Mouse (Mus musculus) MEL (cell line): Measurements from ENCODE around the gene Chrdl2. TPM values are rescaled to one million over a fixed set of nuclear protein-coding genes. Genes with fewer than 3 reads are reported as not detected.

Experiments used
- DNase-seq: peaks from one replicate; pipeline ENCODE4 v3.0.0; 2011; ENCODE audit warnings: low read depth, low spot score
- H3K27ac ChIP-seq: 2 replicates; pipeline ENCODE4 v1.5.1; 2012; ENCODE audit warnings: low read depth, mild to moderate bottlenecking, control low read depth, low read length, moderate library complexity; ENCODE audit not compliant: control insufficient read depth
- H3K27me3 ChIP-seq, 2 experiments: fragments of 150-350 bp in 1 of 2; sonication (generic) in 1 of 2; 2 replicates each; pipeline ENCODE4 v1.6.1; 2012; ENCODE audit warnings: low read length in 2 of 2, mild to moderate bottlenecking in 2 of 2, improper control_type of control experiment in 1 of 2, moderate library complexity in 1 of 2; ENCODE audit not compliant: insufficient read depth in 2 of 2, control insufficient read depth in 1 of 2
- H3K36me3 ChIP-seq, 2 experiments: 2 replicates each; pipeline ENCODE4 v1.6.1; 2012 to 2014; ENCODE audit warnings: low read length in 2 of 2, improper control_type of control experiment in 1 of 2, inconsistent platforms in 1 of 2, mild to moderate bottlenecking in 1 of 2; ENCODE audit not compliant: insufficient read depth in 2 of 2, control insufficient read depth in 1 of 2
- H3K4me1 ChIP-seq, 2 experiments: fragments of 150-350 bp in 1 of 2; sonication (generic) in 1 of 2; 2 replicates each; pipeline ENCODE4 v1.6.1; 2012; ENCODE audit warnings: low read length in 2 of 2, improper control_type of control experiment in 1 of 2, mild to moderate bottlenecking in 1 of 2; ENCODE audit not compliant: insufficient read depth in 2 of 2, control insufficient read depth in 1 of 2
- H3K4me3 ChIP-seq, 2 experiments: fragments of 150-350 bp in 1 of 2; sonication (generic) in 1 of 2; 2 replicates each; pipeline ENCODE4 v1.5.1; 2012; ENCODE audit warnings: low read depth in 2 of 2, low read length in 2 of 2, mild to moderate bottlenecking in 2 of 2, moderate library complexity in 2 of 2, control low read depth in 1 of 2, improper control_type of control experiment in 1 of 2; ENCODE audit not compliant: control insufficient read depth in 1 of 2, insufficient read depth in 1 of 2
- H3K79me2 ChIP-seq: 2 replicates; pipeline ENCODE4 v1.6.1; 2012; ENCODE audit warnings: mild to moderate bottlenecking, low read length, moderate library complexity; ENCODE audit not compliant: control insufficient read depth, poor library complexity, insufficient read depth
- H3K9ac ChIP-seq: 2 replicates; pipeline ENCODE4 v1.6.1; 2012; ENCODE audit warnings: low read depth, mild to moderate bottlenecking, control low read depth, low read length, moderate library complexity; ENCODE audit not compliant: control insufficient read depth, poor library complexity, severe bottlenecking
- H3K9me3 ChIP-seq: fragments of 150-350 bp; sonication (generic); replicated peaks from 2 replicates; pipeline ENCODE4 v1.6.1; 2012; ENCODE audit warnings: mild to moderate bottlenecking, low read length, improper control_type of control experiment, moderate library complexity; ENCODE audit not compliant: insufficient read depth
- BHLHE40 ChIP-seq: IDR thresholded peaks from 2 replicates; pipeline ENCODE4 v1.6.1; 2012; ENCODE audit warnings: low read depth, mild to moderate bottlenecking, inconsistent platforms, low read length, improper control_type of control experiment, borderline replicate concordance
- GATA1 ChIP-seq: IDR thresholded peaks from 2 replicates; pipeline ENCODE4 v1.6.1; 2011; ENCODE audit warnings: low read depth, low read length, improper control_type of control experiment
- HCFC1 ChIP-seq: IDR thresholded peaks from 2 replicates; pipeline ENCODE4 v1.6.1; 2012; ENCODE audit warnings: low read depth, mild to moderate bottlenecking, inconsistent platforms, low read length, improper control_type of control experiment, moderate library complexity
- MEF2A ChIP-seq: IDR thresholded peaks from 2 replicates; pipeline ENCODE4 v1.6.1; 2014; ENCODE audit warnings: low read depth, mild to moderate bottlenecking, inconsistent platforms, low read length, improper control_type of control experiment; ENCODE audit not compliant: poor library complexity, insufficient replicate concordance, severe bottlenecking; ENCODE audit errors: extremely low read depth
- MXI1 ChIP-seq: IDR thresholded peaks from 2 replicates; pipeline ENCODE4 v1.6.1; 2011; ENCODE audit warnings: mild to moderate bottlenecking, low read depth, low read length, improper control_type of control experiment
- POLR2AphosphoS2 ChIP-seq: IDR thresholded peaks from 2 replicates; pipeline ENCODE4 v1.6.1; 2011; ENCODE audit warnings: low read length, improper control_type of control experiment
- POLR2AphosphoS5 ChIP-seq: IDR thresholded peaks from 2 replicates; pipeline ENCODE4 v1.6.1; 2012; ENCODE audit warnings: low read depth, borderline replicate concordance, mild to moderate bottlenecking, inconsistent platforms, low read length, moderate library complexity, mixed read lengths
- RAD21 ChIP-seq: IDR thresholded peaks from 2 replicates; pipeline ENCODE4 v1.6.1; 2011; ENCODE audit warnings: mild to moderate bottlenecking, low read depth, low read length, improper control_type of control experiment
- SIN3A ChIP-seq: IDR thresholded peaks from 2 replicates; pipeline ENCODE4 v1.6.1; 2012; ENCODE audit warnings: low read length, improper control_type of control experiment, inconsistent platforms
- SMC3 ChIP-seq: IDR thresholded peaks from 2 replicates; pipeline ENCODE4 v1.6.1; 2011; ENCODE audit warnings: low read depth, low read length, improper control_type of control experiment
- TAL1 ChIP-seq: IDR thresholded peaks from 2 replicates; pipeline ENCODE4 v1.6.1; 2012; ENCODE audit warnings: mild to moderate bottlenecking, inconsistent platforms, low read length, moderate library complexity, mixed read lengths
- TBP ChIP-seq: IDR thresholded peaks from 2 replicates; pipeline ENCODE4 v1.8.0; 2011; ENCODE audit warnings: low read depth, low read length, improper control_type of control experiment
- USF2 ChIP-seq, 2 experiments: IDR thresholded peaks; 2 replicates each; pipeline ENCODE4 v1.6.1; 2011 to 2012; ENCODE audit warnings: improper control_type of control experiment in 2 of 2, low read length in 2 of 2, borderline replicate concordance in 1 of 2, inconsistent platforms in 1 of 2, low read depth in 1 of 2, mild to moderate bottlenecking in 1 of 2; ENCODE audit not compliant: insufficient read depth in 1 of 2
- ZKSCAN1 ChIP-seq: IDR thresholded peaks from 2 replicates; pipeline ENCODE4 v1.6.1; 2012; ENCODE audit warnings: low read depth, mild to moderate bottlenecking, inconsistent platforms, low read length, improper control_type of control experiment, moderate library complexity
- ZMIZ1 ChIP-seq: IDR thresholded peaks from 2 replicates; pipeline ENCODE4 v1.6.1; 2012; ENCODE audit warnings: low read depth, mild to moderate bottlenecking, inconsistent platforms, low read length, improper control_type of control experiment, moderate library complexity
- ZNF384 ChIP-seq: IDR thresholded peaks from 2 replicates; pipeline ENCODE4 v1.6.1; 2012; ENCODE audit warnings: low read depth, mild to moderate bottlenecking, inconsistent platforms, low read length, improper control_type of control experiment
- polyA plus RNA-seq, 2 experiments: library from polyadenylated mRNA; stranded (reverse) in 1 of 2; unstranded in 1 of 2; fragments of >175 nt in 1 of 2; fragments of >200 nt in 1 of 2; gene quantifications; 2 replicates each; pipeline versions ENCODE4 v1.2.1 to v1.2.4; 2012; ENCODE audit warnings: low replicate concordance in 2 of 2, low read depth in 1 of 2; ENCODE audit not compliant: insufficient read length in 2 of 2, insufficient read depth in 1 of 2, missing spikeins in 1 of 2
- total RNA-seq: library from RNA; depleted of rRNA; stranded (reverse); fragments of 300-350 nt; gene quantifications from 2 replicates; pipeline ENCODE4 v1.2.3, GENCODE M21; 2012

The Chrdl2 gene
- total and polyA plus RNA-seq, 3 experiments: 0.08 TPM; not detected in 2

DNA sequence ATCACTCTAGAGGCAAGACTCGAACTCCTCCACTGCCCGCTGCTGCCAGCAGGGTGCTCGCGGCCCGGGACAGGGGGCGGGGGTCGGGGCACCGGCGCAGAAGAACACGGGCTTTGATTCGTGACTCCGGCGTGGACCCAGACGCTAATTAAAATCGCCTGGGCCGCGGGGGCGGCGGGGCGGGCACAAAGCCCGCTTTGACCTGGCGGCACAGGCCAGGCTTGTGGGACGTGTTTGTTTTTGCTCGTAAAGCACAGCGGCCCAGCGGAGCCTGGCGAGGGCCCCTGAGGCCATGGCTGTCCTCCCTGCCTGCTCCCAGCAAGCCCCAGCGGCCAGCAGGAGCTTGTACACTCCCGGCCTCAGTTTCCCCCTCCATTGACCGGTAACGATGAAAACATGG, 36.1 kb downstream of the Chrdl2 start:
- H3K27ac ChIP-seq: no peak overlapping the region
- no peaks in the 10 kb centered on the region for H3K4me1 ChIP-seq
- H3K27me3 ChIP-seq: no peaks in the 10 kb centered on the region; a peak in 1 of 4 replicates
- H3K9me3 ChIP-seq: no peaks in the 10 kb centered on the region
- H3K4me3 ChIP-seq: no peak overlapping the region
- no peaks in the 10 kb centered on the region for H3K79me2 ChIP-seq
- DNase-seq: no peak
- no peaks in the 10 kb centered on the region for H3K36me3 ChIP-seq
- H3K9ac ChIP-seq: no peak overlapping the region
- TF ChIP-seq POLR2AphosphoS2: no peak
- no peak for TF ChIP-seq MEF2A
- TF ChIP-seq ZMIZ1: no peak
- no peak for TF ChIP-seq TBP
- no peak for TF ChIP-seq ZNF384
- no peak for TF ChIP-seq ZKSCAN1
- TF ChIP-seq SMC3: no peak
- no peak for TF ChIP-seq RAD21

DNA sequence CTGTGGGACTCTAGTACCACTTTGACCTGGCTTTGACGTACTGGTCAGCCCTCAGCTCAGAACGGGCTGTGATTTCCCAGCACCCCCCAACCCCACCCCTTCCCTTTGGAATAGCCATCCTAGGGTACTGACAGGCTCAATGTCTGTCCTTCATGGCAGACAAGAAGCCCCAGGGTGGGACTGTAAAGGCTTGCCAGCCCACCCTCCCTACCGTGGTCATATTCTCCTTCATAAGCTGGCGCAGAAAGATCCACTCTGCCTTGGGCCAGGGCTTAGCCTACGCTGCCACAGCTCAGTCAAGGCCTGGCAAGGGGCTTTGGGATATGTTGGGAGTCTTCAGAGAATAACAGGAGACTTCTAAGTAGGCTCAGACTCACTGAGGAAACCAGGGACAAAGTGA, 37.1 kb downstream of the Chrdl2 start:
- H3K36me3 ChIP-seq: no peaks in the 10 kb centered on the region
- DNase-seq: no peak
- no peak overlapping the region for H3K4me3 ChIP-seq
- H3K4me1 ChIP-seq: no peaks in the 10 kb centered on the region
- H3K9me3 ChIP-seq: no peaks in the 10 kb centered on the region
- TF ChIP-seq RAD21: no peak
- no peak for TF ChIP-seq POLR2AphosphoS5
- no peak for TF ChIP-seq SIN3A
- no peak for TF ChIP-seq GATA1
- no peak for TF ChIP-seq MXI1
- TF ChIP-seq USF2 (IDR thresholded peaks at IDR 0.05; ENCODE audit: borderline replicate concordance in 1 of 2, insufficient read depth in 1 of 2, low read depth in 1 of 2, low read length in 2 of 2): no peak
- no peak for TF ChIP-seq BHLHE40
- TF ChIP-seq HCFC1: no peak
- TF ChIP-seq TAL1: no peak
- H3K27ac ChIP-seq: no peak overlapping the region
- H3K9ac ChIP-seq: no peak overlapping the region
- no peaks in the 10 kb centered on the region for H3K79me2 ChIP-seq
- H3K27me3 ChIP-seq: no peaks in the 10 kb centered on the region; a peak in 1 of 4 replicates
